Mouse (Mus musculus) stomach, embryonic 15.5 days (tissue): ENCODE results near the gene Pfdn6. TPM values are rescaled to one million over a fixed set of nuclear protein-coding genes. Genes with fewer than 3 reads are reported as not detected.

Experiments used
- ATAC-seq: fragments of 200-750 bp; cut with Nextera tagmentation; 2 replicates; pipeline ENCODE4 v1.8.0; 2017; ENCODE audit warnings: low read depth, moderate number of reproducible peaks, moderate TSS enrichment; ENCODE audit not compliant: insufficient read depth, low FRiP score
- H3K27ac ChIP-seq: fragments of 300-500 bp; sonication (generic); 2 replicates; pipeline ENCODE4 v1.5.1; 2015; ENCODE audit warnings: mild to moderate bottlenecking, inconsistent platforms
- H3K27me3 ChIP-seq: fragments of 300-500 bp; sonication (generic); replicated peaks from 2 replicates; pipeline ENCODE4 v1.6.1; 2015; ENCODE audit warnings: inconsistent platforms
- H3K36me3 ChIP-seq: fragments of 300-500 bp; sonication (generic); 2 replicates; pipeline ENCODE4 v1.6.1; 2015; ENCODE audit warnings: inconsistent platforms
- H3K4me1 ChIP-seq: fragments of 300-500 bp; sonication (generic); 2 replicates; pipeline ENCODE4 v1.6.1; 2015; ENCODE audit warnings: inconsistent platforms
- H3K4me2 ChIP-seq: fragments of 300-500 bp; sonication (generic); 2 replicates; pipeline ENCODE4 v1.6.1; 2015; ENCODE audit warnings: mild to moderate bottlenecking, inconsistent platforms
- H3K4me3 ChIP-seq: fragments of 300-500 bp; sonication (generic); replicated peaks from 2 replicates; pipeline ENCODE4 v1.5.1; 2015; ENCODE audit warnings: inconsistent platforms
- H3K9ac ChIP-seq: fragments of 300-500 bp; sonication (generic); 2 replicates; pipeline ENCODE4 v1.6.1; 2015; ENCODE audit warnings: inconsistent platforms
- H3K9me3 ChIP-seq: fragments of 300-500 bp; sonication (generic); 2 replicates; pipeline ENCODE4 v1.6.1; 2016; ENCODE audit warnings: inconsistent platforms
- WGBS: fragments of 180-500 bp; shearing (Covaris S2); methylation state at CpG from one replicate; pipeline ENCODE4 v1.1.7; 2015; 5-methylcytosine and 5-hydroxymethylcytosine counted together
- polyA plus RNA-seq: library from polyadenylated mRNA; unstranded; fragments of >200 nt; fragmentation: Nextera tagmentation; extraction: Ambion mirVana; gene quantifications from 2 replicates; pipeline ENCODE4 v1.2.1, GENCODE M21; 2015

Gene Pfdn6
- polyA plus RNA-seq, 1 experiment from 2014 or later = 159 TPM

GRCm38 (mm10) chr17:33968489-33968888 is 28.3 kb upstream of the Pfdn6 start:
- Histone ChIP-seq H3K4me1 (no peaks in the 10 kb centered on the region), H3K4me3 (no peak overlapping the region), H3K36me3 (peaks cover 12% of the 10 kb centered on the region; the same call in 1 of the 2 replicates), H3K27me3 (no peaks in the 10 kb centered on the region), H3K4me2 (no peak overlapping the region), H3K9me3 (no peaks in the 10 kb centered on the region), H3K27ac (no peak overlapping the region), H3K9ac (no peak overlapping the region)
- 1% methylated on average over 9 of the region's 9 CpGs for WGBS
- peak; percentile 58 for ATAC-seq

DNA sequence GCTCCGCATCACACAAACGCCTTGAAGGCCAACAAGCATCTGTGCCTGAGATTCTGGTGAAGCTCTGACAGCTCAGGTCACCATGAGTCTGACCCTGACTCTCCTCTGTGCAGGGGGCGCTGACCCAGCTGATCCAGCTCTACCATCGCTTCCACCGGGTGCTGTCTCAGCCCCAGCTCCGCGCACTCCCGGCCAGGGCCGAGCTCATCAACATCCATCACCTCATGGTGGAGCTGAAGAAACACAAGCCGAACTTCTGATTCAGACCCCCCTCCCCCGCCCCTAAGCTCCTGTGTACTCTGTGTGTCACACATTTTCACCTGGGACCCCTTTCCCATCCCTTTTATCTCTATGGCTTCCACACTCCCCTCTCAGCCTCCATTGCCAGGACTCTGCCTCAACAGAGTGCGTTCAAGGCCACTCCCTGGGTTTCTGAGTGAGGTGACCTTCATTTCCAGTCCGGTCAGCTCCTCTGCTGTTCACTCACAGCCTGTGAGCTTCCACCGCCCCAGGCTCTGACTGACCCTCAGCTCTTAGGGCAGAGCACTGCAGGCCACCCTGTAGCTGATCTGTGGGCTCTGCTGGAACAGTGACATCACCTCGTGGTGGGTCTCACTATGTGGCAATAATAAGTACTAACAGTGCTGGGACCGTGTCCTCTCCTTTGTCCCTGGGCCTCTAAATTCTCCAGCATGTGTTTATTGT is 25.9 kb upstream of the Pfdn6 start:
- Histone ChIP-seq H3K4me1 (no peaks in the 10 kb centered on the region), H3K4me2 (no peak overlapping the region), H3K4me3 (no peak overlapping the region), H3K9ac (no peak overlapping the region), H3K27me3 (no peaks in the 10 kb centered on the region), H3K9me3 (no peaks in the 10 kb centered on the region), H3K36me3 (peaks cover 21% of the 10 kb centered on the region), H3K27ac (no peak overlapping the region)
- ATAC-seq = no peak
- 79% methylated on average over 16 of the region's 16 CpGs for WGBS

- Histone ChIP-seq H3K9ac (no peak overlapping the region), H3K27ac (no peak overlapping the region), H3K4me3 (no peak overlapping the region), H3K4me1 (no peaks in the 10 kb centered on the region), H3K9me3 (no peaks in the 10 kb centered on the region), H3K27me3 (no peaks in the 10 kb centered on the region), H3K36me3 (peaks cover 22% of the 10 kb centered on the region), H3K4me2 (no peak overlapping the region)
- 91% methylated on average over 17 of the region's 17 CpGs for WGBS
- no peak for ATAC-seq
These were observed 25.1 kb upstream of the Pfdn6 start for GRCm38 (mm10) chr17:33965082-33965845.

- H3K27me3 ChIP-seq = no peaks in the 10 kb centered on the region
- ATAC-seq = no peak
- H3K4me1 ChIP-seq = no peaks in the 10 kb centered on the region
- peaks cover 36% of the 10 kb centered on the region for H3K36me3 ChIP-seq
- H3K4me2 ChIP-seq = no peak overlapping the region
- 93% methylated on average over 7 of the region's 7 CpGs for WGBS
- H3K9ac ChIP-seq = no peak overlapping the region
- H3K27ac ChIP-seq = no peak overlapping the region
- no peaks in the 10 kb centered on the region for H3K9me3 ChIP-seq
- no peak overlapping the region for H3K4me3 ChIP-seq
These were observed 22.7 kb upstream of the Pfdn6 start for GRCm38 (mm10) chr17:33962876-33963275.

GRCm38 (mm10) chr17:33959948-33960347 is 19.8 kb upstream of the Pfdn6 start:
- Histone ChIP-seq H3K9me3 (no peaks in the 10 kb centered on the region), H3K4me2 (no peak overlapping the region), H3K9ac (no peak overlapping the region), H3K36me3 (peaks cover 29% of the 10 kb centered on the region), H3K27ac (no peak overlapping the region), H3K4me3 (no peak overlapping the region), H3K4me1 (peaks cover 4% of the 10 kb centered on the region; the same call in 1 of the 2 replicates), H3K27me3 (no peaks in the 10 kb centered on the region)
- 88% methylated on average over 15 of the region's 15 CpGs for WGBS
- ATAC-seq = no peak

GRCm38 (mm10) chr17:33959135-33959534 is 19.0 kb upstream of the Pfdn6 start:
- ATAC-seq = no peak
- Histone ChIP-seq H3K4me2 (no peak overlapping the region), H3K27ac (no peak overlapping the region), H3K9ac (no peak overlapping the region), H3K4me3 (no peak overlapping the region), H3K36me3 (peaks cover 29% of the 10 kb centered on the region), H3K27me3 (no peaks in the 10 kb centered on the region), H3K9me3 (no peaks in the 10 kb centered on the region), H3K4me1 (peaks cover 8% of the 10 kb centered on the region)
- WGBS = 95% methylated on average over 13 of the region's 13 CpGs

DNA sequence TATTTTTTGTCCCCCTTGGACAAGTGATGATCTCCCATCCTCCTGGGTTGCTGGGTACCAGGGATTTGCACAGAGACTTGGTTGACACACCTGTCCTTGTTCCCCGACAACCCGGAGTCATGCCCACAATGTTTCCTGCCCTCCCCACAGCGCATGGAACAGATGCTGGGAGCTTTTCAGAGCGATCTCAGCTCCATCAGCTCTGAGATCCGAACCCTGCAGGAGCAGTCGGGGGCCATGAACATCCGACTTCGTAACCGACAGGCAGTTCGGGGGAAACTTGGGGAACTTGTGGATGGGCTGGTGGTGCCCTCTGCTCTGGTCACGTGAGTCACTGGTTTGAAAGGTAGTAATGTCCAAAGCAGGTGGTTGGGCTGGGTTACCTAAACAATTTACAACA is 18.3 kb upstream of the Pfdn6 start:
- ATAC-seq = no peak
- Histone ChIP-seq H3K4me1 (peaks cover 15% of the 10 kb centered on the region), H3K27ac (no peak overlapping the region), H3K4me3 (no peak overlapping the region), H3K9ac (no peak overlapping the region), H3K9me3 (no peaks in the 10 kb centered on the region), H3K36me3 (peaks cover 24% of the 10 kb centered on the region), H3K4me2 (no peak overlapping the region), H3K27me3 (no peaks in the 10 kb centered on the region)
- 92% methylated on average over 11 of the region's 11 CpGs for WGBS

- WGBS = 81% methylated on average over 6 of the region's 6 CpGs
- no peak overlapping the region for H3K27ac ChIP-seq
- H3K27me3 ChIP-seq = no peaks in the 10 kb centered on the region
- no peak overlapping the region for H3K4me3 ChIP-seq
- no peak overlapping the region for H3K4me2 ChIP-seq
- H3K9me3 ChIP-seq = no peaks in the 10 kb centered on the region
- peaks cover 24% of the 10 kb centered on the region for H3K36me3 ChIP-seq
- no peak overlapping the region for H3K9ac ChIP-seq
- peaks cover 25% of the 10 kb centered on the region for H3K4me1 ChIP-seq
- ATAC-seq = no peak
These were observed 17.4 kb upstream of the Pfdn6 start for GRCm38 (mm10) chr17:33957493-33957892.

GRCm38 (mm10) chr17:33956336-33956735 is 16.2 kb upstream of the Pfdn6 start:
- H3K36me3 ChIP-seq = peaks cover 25% of the 10 kb centered on the region
- H3K9ac ChIP-seq = peak overlapping the region; percentile 76
- peak overlapping the region; percentile 94 for H3K4me3 ChIP-seq
- H3K4me1 ChIP-seq = peaks cover 34% of the 10 kb centered on the region
- peak overlapping the region; percentile 90 for H3K27ac ChIP-seq
- H3K4me2 ChIP-seq = peak overlapping the region; percentile 75
- 5% methylated on average over 10 of the region's 10 CpGs for WGBS
- no peaks in the 10 kb centered on the region for H3K27me3 ChIP-seq
- no peaks in the 10 kb centered on the region for H3K9me3 ChIP-seq
- ATAC-seq = no peak

GRCm38 (mm10) chr17:33955555-33956214 is 15.5 kb upstream of the Pfdn6 start, which contains the start of the genes Vps52 and Rps18:
Vps52 (plus strand) TSS chr17:33955812.
Rps18 (minus strand) TSS chr17:33956001.
- H3K27ac ChIP-seq = peak within 1 kb of the TSS; percentile 93
- peaks cover 25% of the 10 kb centered on the region for H3K36me3 ChIP-seq
- H3K9me3 ChIP-seq = no peaks in the 10 kb centered on the region
- peak within 1 kb of the TSS; percentile 75 for H3K4me2 ChIP-seq
- H3K4me1 ChIP-seq = peaks cover 40% of the 10 kb centered on the region
- peak within 1 kb of the TSS; percentile 94 for H3K4me3 ChIP-seq
- WGBS = under 1% methylated on average over 50 of the region's 50 CpGs
- H3K27me3 ChIP-seq = no peaks in the 10 kb centered on the region
- peak; percentile 86 for ATAC-seq
- H3K9ac ChIP-seq = peak within 1 kb of the TSS; percentile 100

DNA sequence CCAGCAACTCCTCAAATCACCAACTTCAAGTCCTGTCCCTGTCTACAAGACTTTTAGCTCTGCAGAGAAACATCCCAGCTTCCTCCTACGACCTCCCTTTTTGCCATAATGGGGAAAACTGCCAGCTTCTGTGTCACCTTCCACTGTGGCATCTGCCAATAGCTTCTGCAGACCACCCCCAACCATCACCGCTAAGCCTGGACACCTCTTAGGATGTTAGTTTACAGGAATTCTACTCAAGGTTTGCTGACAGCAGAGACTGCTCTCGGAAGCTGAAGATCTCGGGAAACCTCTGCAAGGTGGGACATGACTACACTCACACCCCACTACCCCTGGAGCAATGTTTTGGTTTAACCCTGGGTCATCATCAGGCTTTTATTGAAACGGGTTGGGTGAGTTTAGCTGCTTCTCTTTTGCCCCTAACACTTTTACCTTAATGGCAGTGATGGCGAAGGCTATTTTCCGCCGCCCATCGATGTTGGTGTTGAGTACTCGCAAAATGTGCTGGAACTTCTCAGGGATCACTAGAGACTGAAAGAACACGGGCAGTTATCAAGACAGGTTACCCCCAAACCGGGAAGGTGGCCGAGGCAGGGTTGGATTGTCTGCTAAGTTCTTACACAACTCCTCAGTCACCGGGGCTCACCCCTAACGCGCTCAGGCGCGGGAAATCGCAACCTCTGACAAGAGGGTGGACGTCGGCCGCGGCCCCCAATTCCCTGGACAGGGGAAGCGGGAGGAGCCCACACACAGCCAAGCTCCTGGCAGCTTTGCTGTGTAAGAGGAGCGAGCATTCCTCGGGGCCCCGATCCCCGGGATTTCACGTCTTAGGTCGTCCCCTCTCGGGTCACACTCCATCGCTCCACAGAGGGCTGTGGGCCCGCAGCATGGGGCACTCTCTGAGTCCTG is 14.8 kb upstream of the Pfdn6 start:
- WGBS = under 1% methylated on average over 33 of the region's 33 CpGs
- peak overlapping the region; percentile 93 for H3K27ac ChIP-seq
- peaks cover 19% of the 10 kb centered on the region for H3K36me3 ChIP-seq
- H3K9ac ChIP-seq = peak overlapping the region; percentile 100
- H3K4me1 ChIP-seq = peaks cover 48% of the 10 kb centered on the region
- no peaks in the 10 kb centered on the region for H3K27me3 ChIP-seq
- H3K4me2 ChIP-seq = peak overlapping the region; percentile 75
- H3K9me3 ChIP-seq = no peaks in the 10 kb centered on the region
- peak overlapping the region; percentile 94 for H3K4me3 ChIP-seq
- ATAC-seq = peak; percentile 3; the same call in 1 of the 2 replicates
